Mouse (Mus musculus): ENCODE measurements around the gene Wdr74. TPM values are rescaled to one million over a fixed set of nuclear protein-coding genes. Genes with fewer than 3 reads are reported as not detected.
"Not testable (repeated sequence)": the region's sequence is repeated elsewhere in the genome, so short reads cannot be mapped to it uniquely, and the experiment has no call there.

Gene Wdr74
- polyA plus RNA-seq, 1 experiment from 2014 or later, result 91.5 TPM

DNA sequence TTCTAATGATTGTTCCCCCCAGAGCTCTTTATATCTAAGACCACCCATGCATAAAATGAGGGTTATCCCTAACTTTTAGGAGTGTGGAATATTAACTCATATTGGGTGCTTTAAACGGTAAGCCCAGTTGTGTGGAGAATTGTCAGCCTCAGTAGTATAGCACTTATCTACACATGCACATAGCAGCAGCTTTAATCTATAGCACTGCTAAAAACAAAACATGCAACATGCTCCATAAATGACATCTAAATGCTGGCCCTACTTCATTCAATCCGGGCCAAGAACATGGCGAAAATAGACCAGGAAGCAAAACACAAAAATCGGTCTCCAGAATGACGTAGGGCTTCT lies 13.1 kb upstream of the Wdr74 start:
- peak; percentile 20 for ATAC-seq (ENCODE audit: low read depth)
- Histone ChIP-seq H3K4me2 (ENCODE audit: low read depth, low read length) (peak overlapping the region; percentile 66), H3K27me3 (ENCODE audit: control insufficient read depth, insufficient read depth, low read length) (no peaks in the 10 kb centered on the region), H3K9ac (replicated peaks; ENCODE audit: low read depth, low read length) (peak overlapping the region; percentile 90), H3K27ac (ENCODE audit: low read depth, low read length) (peak overlapping the region; percentile 92), H3K36me3 (ENCODE audit: control insufficient read depth, insufficient read depth, low read length) (peaks cover 21% of the 10 kb centered on the region), H3K4me3 (ENCODE audit: low read depth, low read length) (peak overlapping the region; percentile 86), H3K4me1 (ENCODE audit: control insufficient read depth, insufficient read depth, low read length) (peaks cover 27% of the 10 kb centered on the region), H3K9me3 (ENCODE audit: control insufficient read depth, low read length) (no peaks in the 10 kb centered on the region)
- 1% methylated on average over 5 of the region's 5 CpGs for WGBS

DNA sequence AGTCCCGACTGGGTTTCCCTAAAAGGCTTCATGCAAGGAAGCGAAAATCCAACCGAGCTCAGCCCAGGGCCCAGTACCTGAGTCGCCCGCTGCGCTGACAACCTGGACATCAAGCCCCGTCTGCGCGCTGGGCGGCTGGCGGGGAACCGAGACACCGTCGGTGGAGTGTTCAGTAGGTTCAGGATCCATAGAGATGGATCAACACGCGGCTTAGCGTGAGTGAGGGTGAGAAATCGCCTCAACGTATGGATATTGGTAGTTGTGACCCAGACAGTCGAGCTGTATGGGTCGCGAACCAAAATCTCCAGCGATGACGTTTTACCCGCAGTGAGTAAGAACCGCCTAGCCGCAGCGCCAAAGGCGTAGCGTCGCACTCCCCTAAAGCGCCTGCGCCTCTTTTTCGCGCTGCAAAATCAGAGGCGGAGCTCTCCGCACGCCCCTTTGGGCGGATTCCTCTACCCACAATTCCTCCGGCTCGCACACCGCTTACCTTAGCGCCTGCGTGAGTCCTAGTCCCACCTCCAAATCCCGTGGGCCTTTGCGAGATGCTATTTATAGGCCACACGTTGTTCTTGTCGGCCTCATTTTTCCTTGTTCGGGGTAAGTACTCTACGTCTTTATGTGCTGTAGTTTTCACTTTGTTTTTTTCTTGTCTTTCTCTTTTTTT lies 12.6 kb upstream of the Wdr74 start, which contains the start of gene Slc3a2:
TSS of gene Slc3a2 (minus strand) at position 463 of the 667 bp plus-strand sequence.
- under 1% methylated on average over 50 of the region's 50 CpGs for WGBS

DNA sequence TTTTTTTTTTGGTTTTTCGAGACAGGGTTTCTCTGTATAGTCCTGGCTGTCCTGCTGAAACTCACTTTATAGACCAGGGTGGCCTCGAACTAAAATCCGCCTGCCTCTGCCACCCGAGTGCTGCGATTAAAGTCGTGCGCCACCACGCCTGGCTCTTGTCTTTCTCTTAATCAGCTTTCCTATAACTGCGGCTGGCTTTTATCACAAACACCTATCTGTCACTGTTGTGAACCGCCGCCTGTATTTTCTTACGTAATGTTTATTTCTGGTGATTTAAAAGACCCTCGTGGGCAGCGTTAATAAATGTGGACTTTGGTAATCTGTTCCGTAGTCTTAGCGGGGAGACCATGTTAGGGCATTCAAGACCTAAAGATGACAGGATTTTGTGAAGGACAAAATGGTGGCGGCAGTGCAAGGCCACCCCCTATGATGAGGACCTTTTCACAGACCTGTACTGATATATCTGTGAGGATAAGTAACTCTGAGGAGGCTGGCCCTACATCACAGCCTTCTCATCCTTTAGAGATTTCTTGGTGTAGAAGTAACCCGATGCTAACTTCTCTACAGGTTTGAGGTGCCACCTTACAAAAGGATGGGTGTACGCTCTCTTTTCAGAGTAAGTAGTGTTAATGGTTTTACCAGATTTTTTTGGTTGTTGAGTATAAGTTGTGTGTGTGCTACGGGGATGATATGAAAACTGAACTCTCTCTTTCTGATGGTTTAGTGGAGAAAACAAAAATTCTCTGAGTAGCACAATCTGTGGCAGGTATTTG lies 11.9 kb upstream of the Wdr74 start:
- Histone ChIP-seq H3K4me3 (ENCODE audit: low read depth, low read length) (peak overlapping the region; percentile 86), H3K4me1 (ENCODE audit: control insufficient read depth, insufficient read depth, low read length) (peaks cover 27% of the 10 kb centered on the region), H3K9me3 (ENCODE audit: control insufficient read depth, low read length) (no peaks in the 10 kb centered on the region), H3K27me3 (ENCODE audit: control insufficient read depth, insufficient read depth, low read length) (no peaks in the 10 kb centered on the region), H3K9ac (replicated peaks; ENCODE audit: low read depth, low read length) (peak overlapping the region; percentile 90), H3K27ac (ENCODE audit: low read depth, low read length) (peak overlapping the region; percentile 70), H3K4me2 (ENCODE audit: low read depth, low read length) (peak overlapping the region; percentile 72), H3K36me3 (ENCODE audit: control insufficient read depth, insufficient read depth, low read length) (peaks cover 21% of the 10 kb centered on the region)
- ATAC-seq (ENCODE audit: low read depth), result peak; percentile 1; the same call in 1 of the 2 replicates
- WGBS, result under 1% methylated on average over 20 of the region's 20 CpGs

More for the DNA sequence above, 12.6 kb upstream of the Wdr74 start, which contains the start of gene Slc3a2:
- Histone ChIP-seq H3K27me3 (ENCODE audit: control insufficient read depth, insufficient read depth, low read length) (no peaks in the 10 kb centered on the region), H3K27ac (ENCODE audit: low read depth, low read length) (peak within 1 kb of the TSS; percentile 92), H3K9me3 (ENCODE audit: control insufficient read depth, low read length) (no peaks in the 10 kb centered on the region), H3K4me3 (ENCODE audit: low read depth, low read length) (peak within 1 kb of the TSS; percentile 86), H3K9ac (replicated peaks; ENCODE audit: low read depth, low read length) (peak within 1 kb of the TSS; percentile 90), H3K4me1 (ENCODE audit: control insufficient read depth, insufficient read depth, low read length) (peaks cover 27% of the 10 kb centered on the region), H3K36me3 (ENCODE audit: control insufficient read depth, insufficient read depth, low read length) (peaks cover 21% of the 10 kb centered on the region), H3K4me2 (ENCODE audit: low read depth, low read length) (peak within 1 kb of the TSS; percentile 72)
- peak; percentile 95 for ATAC-seq (ENCODE audit: low read depth)

DNA sequence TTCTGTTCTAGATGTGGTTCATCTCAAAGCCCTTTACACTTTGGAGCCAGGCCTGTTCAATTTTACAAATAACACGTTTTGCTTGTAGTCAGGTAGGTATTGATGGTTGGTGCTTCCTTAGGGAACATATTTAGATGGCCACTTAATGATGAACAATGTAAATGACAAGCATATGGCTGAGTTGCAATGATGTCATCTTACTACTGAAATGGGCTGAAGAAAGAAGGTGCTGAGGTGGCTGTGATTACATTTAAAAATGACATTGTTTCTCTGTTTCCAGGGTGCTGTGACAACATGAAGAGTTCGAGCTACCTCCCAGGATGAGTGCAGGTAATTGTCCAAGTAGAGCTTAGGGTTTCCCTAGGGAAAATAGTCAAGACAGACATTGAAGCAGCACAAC lies 11.2 kb upstream of the Wdr74 start:
- Histone ChIP-seq H3K4me3 (ENCODE audit: low read depth, low read length) (peak overlapping the region; percentile 86), H3K27me3 (ENCODE audit: control insufficient read depth, insufficient read depth, low read length) (no peaks in the 10 kb centered on the region), H3K27ac (ENCODE audit: low read depth, low read length) (no peak overlapping the region), H3K9me3 (ENCODE audit: control insufficient read depth, low read length) (no peaks in the 10 kb centered on the region), H3K4me2 (ENCODE audit: low read depth, low read length) (peak overlapping the region; percentile 72), H3K36me3 (ENCODE audit: control insufficient read depth, insufficient read depth, low read length) (peaks cover 21% of the 10 kb centered on the region), H3K4me1 (ENCODE audit: control insufficient read depth, insufficient read depth, low read length) (peaks cover 27% of the 10 kb centered on the region), H3K9ac (replicated peaks; ENCODE audit: low read depth, low read length) (peak overlapping the region; percentile 90; the same call in 1 of the 2 replicates)
- ATAC-seq (ENCODE audit: low read depth), result no peak
- 4% methylated on average over 2 of the region's 2 CpGs for WGBS

DNA sequence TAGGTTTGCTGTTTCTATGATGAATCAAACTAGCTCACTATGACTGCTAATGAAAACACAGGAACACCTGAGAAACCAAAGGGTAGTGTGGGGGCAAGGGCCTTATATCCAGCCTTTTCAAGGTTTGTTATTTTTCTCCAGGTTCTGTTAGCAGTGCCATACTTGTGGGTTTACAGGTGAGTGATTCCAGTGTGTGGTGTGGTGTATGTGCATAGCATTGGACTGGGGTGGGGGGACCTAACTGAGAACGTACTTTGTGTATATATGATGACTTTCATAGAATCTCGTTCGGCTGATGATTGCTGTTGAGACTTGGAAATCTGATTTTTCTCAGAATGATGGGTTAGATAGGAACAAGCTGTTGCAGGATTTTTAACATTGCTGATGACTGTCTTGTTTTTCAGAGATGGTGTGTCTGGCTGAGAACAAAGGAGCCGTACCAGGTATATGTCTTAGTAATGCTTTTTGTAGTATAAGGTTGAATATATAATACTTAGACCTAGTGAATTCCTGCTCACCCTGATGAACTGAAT lies 10.5 kb upstream of the Wdr74 start:
- H3K4me3 ChIP-seq (ENCODE audit: low read depth, low read length), result peak overlapping the region; percentile 86

DNA sequence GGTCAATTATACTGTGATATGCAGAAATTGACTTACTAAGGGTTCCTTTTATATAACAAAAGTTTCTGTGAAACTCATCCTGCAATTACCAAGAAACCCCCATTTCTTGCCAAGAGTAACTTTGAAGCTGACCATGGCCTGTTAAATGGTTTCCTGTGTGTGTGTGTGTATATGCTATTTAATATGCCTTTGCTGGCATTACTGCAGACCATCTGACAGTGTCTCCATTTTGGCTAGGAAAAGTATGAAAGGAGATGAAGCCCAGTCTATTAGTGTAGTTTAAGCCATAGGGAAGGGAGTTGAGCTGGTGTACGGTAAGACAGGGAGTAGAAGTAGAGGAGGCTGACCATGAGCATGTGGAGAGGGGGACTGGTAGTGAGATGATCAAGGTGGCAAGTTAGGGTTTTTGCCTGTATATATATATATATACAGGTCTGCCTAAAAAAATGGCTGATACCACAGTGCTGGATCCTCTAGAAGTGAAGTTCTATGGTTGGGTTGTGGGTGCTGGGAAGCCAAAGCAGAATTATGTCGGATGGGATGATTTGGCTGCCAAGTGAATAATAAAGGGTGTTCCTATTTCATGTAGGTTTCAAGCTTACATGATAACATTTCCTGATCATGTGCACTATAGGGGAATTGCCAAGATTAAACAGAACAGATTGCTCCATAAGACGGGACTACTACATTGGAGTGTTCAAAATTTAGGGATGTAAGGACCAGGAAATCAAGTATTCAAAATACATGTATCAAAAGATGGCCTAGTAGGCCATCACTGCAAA lies 8.8 kb upstream of the Wdr74 start:
- Histone ChIP-seq H3K9me3 (ENCODE audit: control insufficient read depth, low read length) (no peaks in the 10 kb centered on the region), H3K27me3 (ENCODE audit: control insufficient read depth, insufficient read depth, low read length) (no peaks in the 10 kb centered on the region), H3K27ac (ENCODE audit: low read depth, low read length) (no peak overlapping the region), H3K36me3 (ENCODE audit: control insufficient read depth, insufficient read depth, low read length) (peaks cover 21% of the 10 kb centered on the region), H3K4me2 (ENCODE audit: low read depth, low read length) (no peak overlapping the region), H3K4me1 (ENCODE audit: control insufficient read depth, insufficient read depth, low read length) (peaks cover 23% of the 10 kb centered on the region), H3K4me3 (ENCODE audit: low read depth, low read length) (no peak overlapping the region), H3K9ac (replicated peaks; ENCODE audit: low read depth, low read length) (no peak overlapping the region)
- WGBS, result 18% methylated on average over 3 of the region's 3 CpGs
- ATAC-seq (ENCODE audit: low read depth), result no peak

More for the DNA sequence above, 10.5 kb upstream of the Wdr74 start:
- H3K27me3 ChIP-seq (ENCODE audit: control insufficient read depth, insufficient read depth, low read length), result no peaks in the 10 kb centered on the region
- 51% methylated on average over 4 of the region's 4 CpGs for WGBS
- peaks cover 21% of the 10 kb centered on the region for H3K36me3 ChIP-seq (ENCODE audit: control insufficient read depth, insufficient read depth, low read length)
- ATAC-seq (ENCODE audit: low read depth), result no peak
- no peak overlapping the region for H3K27ac ChIP-seq (ENCODE audit: low read depth, low read length)
- peaks cover 27% of the 10 kb centered on the region for H3K4me1 ChIP-seq (ENCODE audit: control insufficient read depth, insufficient read depth, low read length)
- peak overlapping the region; percentile 72 for H3K4me2 ChIP-seq (ENCODE audit: low read depth, low read length)
- H3K9me3 ChIP-seq (ENCODE audit: control insufficient read depth, low read length), result no peaks in the 10 kb centered on the region
- H3K9ac ChIP-seq (replicated peaks; ENCODE audit: low read depth, low read length), result peak overlapping the region; percentile 90; the same call in 1 of the 2 replicates

DNA sequence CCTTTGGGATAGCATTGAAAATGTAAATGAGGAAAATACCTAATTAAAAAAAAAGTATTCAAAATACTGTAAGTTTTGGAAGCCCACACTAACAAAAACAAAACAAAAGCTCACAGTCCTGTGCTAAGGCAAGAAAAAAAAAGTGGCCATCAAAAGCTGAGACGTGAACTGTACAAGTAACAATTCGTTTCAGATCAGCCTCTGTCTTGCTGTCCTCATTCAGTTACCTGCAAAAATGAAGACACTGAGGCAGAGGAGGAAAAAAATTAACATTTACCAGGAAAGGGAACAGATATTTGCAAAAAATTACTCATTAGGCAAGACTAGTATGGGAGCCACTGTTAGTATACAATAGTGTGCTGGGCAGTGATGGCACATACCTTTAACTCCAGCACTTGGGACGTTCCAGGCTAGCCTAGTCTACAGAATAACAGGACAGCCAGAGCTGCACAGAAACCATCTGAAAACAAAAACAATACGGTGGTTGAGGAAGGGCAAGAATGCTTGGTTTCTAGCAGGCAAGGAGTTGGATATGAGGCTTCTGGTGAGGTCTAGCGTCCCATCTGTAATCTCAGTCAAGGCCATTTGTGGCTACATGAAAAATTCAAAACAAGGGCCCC lies 8.0 kb upstream of the Wdr74 start:
- Histone ChIP-seq H3K36me3 (ENCODE audit: control insufficient read depth, insufficient read depth, low read length) (peaks cover 21% of the 10 kb centered on the region), H3K27ac (ENCODE audit: low read depth, low read length) (no peak overlapping the region), H3K27me3 (ENCODE audit: control insufficient read depth, insufficient read depth, low read length) (no peaks in the 10 kb centered on the region), H3K9ac (replicated peaks; ENCODE audit: low read depth, low read length) (no peak overlapping the region), H3K4me3 (ENCODE audit: low read depth, low read length) (no peak overlapping the region), H3K4me1 (ENCODE audit: control insufficient read depth, insufficient read depth, low read length) (peaks cover 15% of the 10 kb centered on the region), H3K4me2 (ENCODE audit: low read depth, low read length) (no peak overlapping the region), H3K9me3 (ENCODE audit: control insufficient read depth, low read length) (no peaks in the 10 kb centered on the region)
- WGBS, result 29% methylated on average over 5 of the region's 5 CpGs
- ATAC-seq (ENCODE audit: low read depth), result no peak

DNA sequence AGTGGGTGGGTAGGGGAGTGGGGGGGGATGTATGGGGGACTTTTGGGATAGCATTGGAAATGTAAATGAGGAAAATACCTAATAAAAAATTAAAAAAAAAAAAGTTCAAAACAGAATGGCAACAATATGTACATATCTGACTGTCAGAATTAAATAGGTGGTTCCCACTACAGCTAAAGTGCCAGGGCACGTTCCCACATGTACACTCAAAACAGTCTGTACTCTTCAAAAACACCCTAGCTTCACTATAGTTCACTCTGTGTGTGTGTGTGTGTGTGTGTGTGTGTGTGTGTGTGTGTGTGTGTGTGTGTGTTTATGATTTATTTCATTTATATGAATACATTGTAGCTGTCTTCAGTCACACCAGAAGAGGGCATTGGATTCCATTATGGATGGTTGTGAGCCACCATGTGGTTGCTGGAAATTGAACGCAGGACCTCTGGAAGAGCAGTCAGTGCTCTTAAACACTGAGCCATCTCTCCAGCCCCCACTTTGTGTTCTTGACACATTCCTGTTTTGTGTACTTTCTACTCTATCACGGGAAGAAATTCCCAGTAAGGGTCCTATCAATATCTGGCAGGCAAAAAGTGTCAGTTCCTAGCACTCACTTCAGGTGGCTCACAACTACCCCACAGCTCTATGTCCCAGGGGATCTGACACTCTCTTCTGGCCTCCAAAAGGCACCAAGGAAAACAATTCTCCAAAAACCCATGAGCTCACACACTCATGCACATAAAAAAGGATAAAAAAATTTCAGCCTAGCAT lies 7.1 kb upstream of the Wdr74 start:
- not testable (repeated sequence) for ATAC-seq (ENCODE audit: low read depth); H3K9ac ChIP-seq (replicated peaks; ENCODE audit: low read depth, low read length); H3K9me3 ChIP-seq (ENCODE audit: control insufficient read depth, low read length); H3K27ac ChIP-seq (ENCODE audit: low read depth, low read length); H3K4me2 ChIP-seq (ENCODE audit: low read depth, low read length); H3K4me3 ChIP-seq (ENCODE audit: low read depth, low read length); H3K27me3 ChIP-seq (ENCODE audit: control insufficient read depth, insufficient read depth, low read length)
- Histone ChIP-seq H3K36me3 (ENCODE audit: control insufficient read depth, insufficient read depth, low read length) (peaks cover 21% of the 10 kb centered on the region), H3K4me1 (ENCODE audit: control insufficient read depth, insufficient read depth, low read length) (peaks cover 15% of the 10 kb centered on the region)
- 47% methylated on average over 3 of the region's 3 CpGs for WGBS

Data from neural tube, embryonic 14.5 days (tissue).